Mouse (Mus musculus): ENCODE measurements around the gene Tmem144.

GRCm38 (mm10) chr3:79842616-79843016 lies 10.0 kb downstream of the Tmem144 start:
- TF ChIP-seq CTCF (IDR thresholded peaks at IDR 0.05; ENCODE audit: borderline replicate concordance, insufficient read depth, low read length) (no peak), POLR2A (IDR thresholded peaks at IDR 0.05; ENCODE audit: low read depth, low read length) (peak; percentile 60)

Measured in embryonic fibroblast, embryonic 13.5 days (primary cell).